Mouse (Mus musculus) left cerebral cortex, postnatal 10 days (tissue): ENCODE data around the gene Ccdc181. TPM values are rescaled to one million over a fixed set of nuclear protein-coding genes. Genes with fewer than 3 reads are reported as not detected.
"Not testable (repeated sequence)": the region's sequence is repeated elsewhere in the genome, so short reads cannot be mapped to it uniquely, and the experiment has no call there.

ENCODE experiments used
- DNase-seq, 2 experiments: peaks; one replicate each; pipeline ENCODE4 v3.0.0; 2021 to 2022; ENCODE audit warnings: low spot score in 2 of 2, mixed read lengths in 1 of 2; ENCODE audit errors: extremely low spot score in 1 of 2
- intact Hi-C: fragments of 180-260 bp; cut with DNase I; formaldehyde crosslinking; loops from one replicate; pipeline ENCODE4 v1.15.1; 2025
- total RNA-seq, 2 experiments: library from RNA; stranded (reverse); gene quantifications; 2 replicates each; pipeline ENCODE4 v1.2.3; 2021

Gene Ccdc181
- 10 to 100 TPM; 21.1 to 21.7 TPM for total RNA-seq

GRCm38 (mm10) chr1:164275455-164275954 lies at the start of gene Ccdc181:
Gene Ccdc181 (plus strand): TSS chr1:164275585.
- peak; percentile 91 to 95 for DNase-seq
- intact Hi-C loops, result no loop called here

- intact Hi-C loops, DNase-seq: not testable (repeated sequence)
Measured at GRCm38 (mm10) chr1:164231937-164232570, 43.3 kb upstream of the Ccdc181 start.

- DNase-seq, result no peak
- intact Hi-C loops, result no loop called here
Measured at GRCm38 (mm10) chr1:164233447-164233846, 41.9 kb upstream of the Ccdc181 start.

- intact Hi-C loops, result no loop called here
- DNase-seq, result no peak
Measured at GRCm38 (mm10) chr1:164235078-164235477, 40.3 kb upstream of the Ccdc181 start.

- intact Hi-C loops, result no loop called here
- DNase-seq, result no peak
Measured at GRCm38 (mm10) chr1:164236078-164236477, 39.3 kb upstream of the Ccdc181 start.

- intact Hi-C loops, result no loop called here
- no peak for DNase-seq
Measured at GRCm38 (mm10) chr1:164241494-164241893, 33.9 kb upstream of the Ccdc181 start.

GRCm38 (mm10) chr1:164242809-164243208 lies 32.6 kb upstream of the Ccdc181 start:
- DNase-seq, result no peak
- intact Hi-C loops, result no loop called here

GRCm38 (mm10) chr1:164247442-164247841 lies 27.9 kb upstream of the Ccdc181 start:
- intact Hi-C loops, result no loop called here
- no peak for DNase-seq

GRCm38 (mm10) chr1:164247971-164248370 lies 27.4 kb upstream of the Ccdc181 start:
- intact Hi-C loops, result no loop called here
- no peak for DNase-seq

- peak; percentile 96 to 98 for DNase-seq
- intact Hi-C loops, result no loop called here
Measured at GRCm38 (mm10) chr1:164248465-164249331, 26.7 kb upstream of the Ccdc181 start, which contains the start of gene Slc19a2. Gene Slc19a2 (plus strand): TSS chr1:164249046.

- intact Hi-C loops, result no loop called here
- peak in 1 of 2 experiments; percentile 34 for DNase-seq
Measured at GRCm38 (mm10) chr1:164249332-164249711, 26.1 kb upstream of the Ccdc181 start.

- DNase-seq, result no peak
- intact Hi-C loops, result no loop called here
Measured at GRCm38 (mm10) chr1:164250391-164251150, 24.8 kb upstream of the Ccdc181 start.

- intact Hi-C loops, result no loop called here
Measured at GRCm38 (mm10) chr1:164251438-164251837, 23.9 kb upstream of the Ccdc181 start.

GRCm38 (mm10) chr1:164252551-164252950 lies 22.8 kb upstream of the Ccdc181 start:
- DNase-seq, result no peak
- intact Hi-C loops, result no loop called here

More at GRCm38 (mm10) chr1:164251438-164251837, 23.9 kb upstream of the Ccdc181 start:
- DNase-seq, result no peak

GRCm38 (mm10) chr1:164254836-164255235 lies 20.5 kb upstream of the Ccdc181 start:
- DNase-seq, result no peak
- intact Hi-C loops, result no loop called here

GRCm38 (mm10) chr1:164260171-164261028 lies 15.0 kb upstream of the Ccdc181 start:
- intact Hi-C loops, result no loop called here
- no peak for DNase-seq

- DNase-seq, result no peak
Measured at GRCm38 (mm10) chr1:164261553-164261952, 13.8 kb upstream of the Ccdc181 start.

GRCm38 (mm10) chr1:164270941-164271340 lies 4.4 kb upstream of the Ccdc181 start:
- no peak for DNase-seq
- intact Hi-C loops, result no loop called here

More at GRCm38 (mm10) chr1:164261553-164261952, 13.8 kb upstream of the Ccdc181 start:
- intact Hi-C loops, result no loop called here
